Mouse (Mus musculus): ENCODE data around the gene Dph2. TPM values are rescaled to one million over a fixed set of nuclear protein-coding genes. Genes with fewer than 3 reads are reported as not detected.
A peak's percentile ranks its signal among the peaks of the same experiment; 100 is the strongest.

The Dph2 gene
- 7.8 and 8.6 TPM in 2 replicates for polyA plus RNA-seq (2015; fragmentation: Nextera tagmentation; extraction: Ambion mirVana)

DNA sequence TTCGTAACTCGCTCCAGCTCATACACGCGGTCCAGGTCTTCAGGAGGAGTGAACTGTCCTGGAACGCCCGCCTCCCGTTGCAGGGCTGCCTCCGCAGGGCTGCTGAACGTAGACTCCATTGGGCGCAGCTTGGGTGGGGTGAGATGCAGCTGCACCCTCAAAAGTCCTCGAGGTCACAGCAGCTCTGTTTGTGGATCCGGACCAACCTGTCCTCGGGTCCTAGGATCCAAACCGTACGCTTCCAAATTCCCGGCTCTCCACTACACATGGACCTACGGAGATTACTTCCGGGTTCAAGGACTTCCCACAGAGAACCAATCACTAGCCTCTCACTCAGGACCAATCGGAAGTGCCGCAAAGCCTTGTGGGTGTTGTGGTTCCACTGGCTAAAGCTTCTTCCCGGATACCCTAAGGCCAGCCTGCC lies at the start of gene Dph2:
TSS of gene Dph2 (minus strand) at position 295 of the 424 bp plus-strand sequence.
- peak within 1 kb of the TSS; percentile 29; the same call in 1 of the 2 replicates for H3K9ac ChIP-seq (replicated peaks; ENCODE audit: low read depth)
- ATAC-seq, result peak; percentile 89
- no peaks in the 10 kb centered on the region; the same call in 1 of the 2 replicates for H3K4me1 ChIP-seq (ENCODE audit: insufficient read depth, low read depth, low read length)
- no peaks in the 10 kb centered on the region for H3K27me3 ChIP-seq (replicated peaks; ENCODE audit: insufficient read depth, low read length)
- peak; percentile 95 for DNase-seq (ENCODE audit: low spot score)
- no peaks in the 10 kb centered on the region for H3K9me3 ChIP-seq (ENCODE audit: low read length)
- H3K36me3 ChIP-seq (ENCODE audit: insufficient read depth, low read length), result no peaks in the 10 kb centered on the region
- TF ChIP-seq EP300 (IDR thresholded peaks at IDR 0.05) (no peak), CTCF (IDR thresholded peaks at IDR 0.05) (no peak)
- peak within 1 kb of the TSS; percentile 62 for H3K4me3 ChIP-seq (ENCODE audit: low read depth, low read length)
- H3K4me2 ChIP-seq (replicated peaks; ENCODE audit: low read depth, low read length), result peak within 1 kb of the TSS; percentile 92
- under 1% methylated on average over 21 of the region's 21 CpGs for WGBS
- no peak within 1 kb of the TSS for H3K27ac ChIP-seq (ENCODE audit: low read length)

DNA sequence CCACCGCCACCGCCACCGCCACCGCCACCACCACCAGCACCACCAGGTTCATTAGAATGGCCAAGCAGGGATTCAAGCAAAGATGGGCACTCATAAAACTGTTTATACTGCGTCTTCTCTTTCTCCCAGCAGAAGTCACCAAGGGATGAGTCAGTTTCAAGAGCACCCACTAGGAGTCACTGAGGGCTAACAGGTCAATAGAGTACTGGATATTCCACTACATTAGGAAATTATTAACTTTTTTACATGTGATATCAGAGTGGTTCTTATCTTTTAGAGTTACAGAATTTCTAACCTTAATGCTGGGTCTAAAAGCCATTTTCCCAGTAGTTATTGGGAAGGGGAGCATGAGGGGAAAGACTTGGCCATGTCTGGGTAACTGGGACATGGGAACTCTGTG lies 45.1 kb upstream of the Dph2 start:
- H3K4me1 ChIP-seq (ENCODE audit: insufficient read depth, low read depth, low read length), result no peaks in the 10 kb centered on the region
- 92% methylated on average over 5 of the region's 5 CpGs for WGBS
- no peak overlapping the region for H3K27ac ChIP-seq (ENCODE audit: low read length)
- DNase-seq (ENCODE audit: low spot score) (no peak), ATAC-seq (no peak)
- H3K36me3 ChIP-seq (ENCODE audit: insufficient read depth, low read length), result no peaks in the 10 kb centered on the region
- TF ChIP-seq CTCF (IDR thresholded peaks at IDR 0.05) (peak; percentile 35; the same call in 1 of the 2 replicates), EP300 (IDR thresholded peaks at IDR 0.05) (no peak)
- no peak overlapping the region for H3K9ac ChIP-seq (replicated peaks; ENCODE audit: low read depth)
- no peak overlapping the region for H3K4me3 ChIP-seq (ENCODE audit: low read depth, low read length)
- no peak overlapping the region for H3K4me2 ChIP-seq (replicated peaks; ENCODE audit: low read depth, low read length)
- H3K27me3 ChIP-seq (replicated peaks; ENCODE audit: insufficient read depth, low read length), result no peaks in the 10 kb centered on the region
- H3K9me3 ChIP-seq (ENCODE audit: low read length), result no peaks in the 10 kb centered on the region

- TF ChIP-seq CTCF (IDR thresholded peaks at IDR 0.05) (no peak), EP300 (IDR thresholded peaks at IDR 0.05) (no peak)
- Histone ChIP-seq H3K9me3 (ENCODE audit: low read length) (no peaks in the 10 kb centered on the region), H3K4me2 (replicated peaks; ENCODE audit: low read depth, low read length) (no peak overlapping the region), H3K36me3 (ENCODE audit: insufficient read depth, low read length) (no peaks in the 10 kb centered on the region), H3K4me3 (ENCODE audit: low read depth, low read length) (no peak overlapping the region), H3K4me1 (ENCODE audit: insufficient read depth, low read depth, low read length) (peaks cover under 1% of the 10 kb centered on the region; the same call in 1 of the 2 replicates), H3K27me3 (replicated peaks; ENCODE audit: insufficient read depth, low read length) (no peaks in the 10 kb centered on the region), H3K27ac (ENCODE audit: low read length) (no peak overlapping the region), H3K9ac (replicated peaks; ENCODE audit: low read depth) (no peak overlapping the region)
- no peak for DNase-seq (ENCODE audit: low spot score)
- WGBS, result 68% methylated on average over 4 of the region's 4 CpGs
- no peak for ATAC-seq
These were observed 42.2 kb upstream of the Dph2 start for GRCm38 (mm10) chr4:117934081-117934480.

DNA sequence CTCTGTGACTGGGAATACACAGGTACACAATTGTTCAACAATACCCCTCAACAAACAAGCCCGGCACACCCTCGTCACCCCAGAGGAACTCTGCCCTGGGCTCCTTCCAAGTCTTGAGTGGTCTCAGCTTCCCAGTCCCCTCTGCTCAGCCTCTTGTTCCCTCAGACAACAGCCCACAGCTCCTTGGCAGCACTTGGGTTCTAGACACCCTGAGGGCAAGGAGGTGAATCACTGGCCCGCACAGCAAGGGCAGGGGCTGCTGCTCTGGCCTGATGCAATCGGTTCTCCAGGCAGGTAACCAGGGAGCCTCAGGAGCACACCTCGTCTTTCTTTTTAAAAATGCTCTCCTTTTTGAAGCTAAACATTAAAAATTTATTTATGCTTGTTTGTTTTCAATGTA lies 41.4 kb upstream of the Dph2 start:
- H3K27me3 ChIP-seq (replicated peaks; ENCODE audit: insufficient read depth, low read length), result no peaks in the 10 kb centered on the region
- H3K4me1 ChIP-seq (ENCODE audit: insufficient read depth, low read depth, low read length), result peaks cover 4% of the 10 kb centered on the region; the same call in 1 of the 2 replicates
- H3K9me3 ChIP-seq (ENCODE audit: low read length), result no peaks in the 10 kb centered on the region
- no peak overlapping the region for H3K27ac ChIP-seq (ENCODE audit: low read length)
- TF ChIP-seq CTCF (IDR thresholded peaks at IDR 0.05) (no peak), EP300 (IDR thresholded peaks at IDR 0.05) (no peak)
- H3K9ac ChIP-seq (replicated peaks; ENCODE audit: low read depth), result no peak overlapping the region
- peak; percentile 56 for DNase-seq (ENCODE audit: low spot score)
- peak; percentile 71 for ATAC-seq
- WGBS, result 56% methylated on average over 5 of the region's 5 CpGs
- H3K4me2 ChIP-seq (replicated peaks; ENCODE audit: low read depth, low read length), result no peak overlapping the region
- no peak overlapping the region for H3K4me3 ChIP-seq (ENCODE audit: low read depth, low read length)
- no peaks in the 10 kb centered on the region for H3K36me3 ChIP-seq (ENCODE audit: insufficient read depth, low read length)

GRCm38 (mm10) chr4:117929391-117929881 lies 37.6 kb upstream of the Dph2 start, which contains the start of gene Artn:
Gene Artn (minus strand): TSS chr4:117929763.
- Histone ChIP-seq H3K36me3 (ENCODE audit: insufficient read depth, low read length) (no peaks in the 10 kb centered on the region), H3K4me1 (ENCODE audit: insufficient read depth, low read depth, low read length) (peaks cover 10% of the 10 kb centered on the region; the same call in 1 of the 2 replicates), H3K27me3 (replicated peaks; ENCODE audit: insufficient read depth, low read length) (peaks cover 29% of the 10 kb centered on the region), H3K4me2 (replicated peaks; ENCODE audit: low read depth, low read length) (peak within 1 kb of the TSS; percentile 67), H3K27ac (ENCODE audit: low read length) (no peak within 1 kb of the TSS), H3K4me3 (ENCODE audit: low read depth, low read length) (peak within 1 kb of the TSS; percentile 33), H3K9ac (replicated peaks; ENCODE audit: low read depth) (0 out of 2 replicates have a peak within 1 kb of the TSS, but pooled peaks have one; percentile 12), H3K9me3 (ENCODE audit: low read length) (no peaks in the 10 kb centered on the region)
- under 1% methylated on average over 32 of the region's 33 CpGs for WGBS
- ATAC-seq (peak; percentile 60), DNase-seq (ENCODE audit: low spot score) (no peak)
- TF ChIP-seq CTCF (IDR thresholded peaks at IDR 0.05), result no peak
- TF ChIP-seq EP300 (IDR thresholded peaks at IDR 0.05), result no peak

GRCm38 (mm10) chr4:117928699-117929241 lies 36.9 kb upstream of the Dph2 start:
- Histone ChIP-seq H3K4me1 (ENCODE audit: insufficient read depth, low read depth, low read length) (peaks cover 10% of the 10 kb centered on the region; the same call in 1 of the 2 replicates), H3K9me3 (ENCODE audit: low read length) (no peaks in the 10 kb centered on the region), H3K4me3 (ENCODE audit: low read depth, low read length) (peak overlapping the region; percentile 33), H3K9ac (replicated peaks; ENCODE audit: low read depth) (0 out of 2 replicates have a peak overlapping the region, but pooled peaks have one; percentile 12), H3K4me2 (replicated peaks; ENCODE audit: low read depth, low read length) (peak overlapping the region; percentile 67), H3K27me3 (replicated peaks; ENCODE audit: insufficient read depth, low read length) (peaks cover 29% of the 10 kb centered on the region), H3K27ac (ENCODE audit: low read length) (no peak overlapping the region), H3K36me3 (ENCODE audit: insufficient read depth, low read length) (no peaks in the 10 kb centered on the region)
- DNase-seq (ENCODE audit: low spot score) (peak; percentile 83), ATAC-seq (peak; percentile 37)
- TF ChIP-seq EP300 (IDR thresholded peaks at IDR 0.05), result no peak
- peak; percentile 74 for TF ChIP-seq CTCF (IDR thresholded peaks at IDR 0.05)
- WGBS, result 3% methylated on average over 13 of the region's 13 CpGs

Measured in lung, postnatal 0 days (tissue).